Mouse (Mus musculus): ENCODE measurements around the gene Blvrb.

GRCm38 (mm10) chr7:27473156-27473834, 25.5 kb downstream of the Blvrb start, which contains the start of gene Sertad3:
- TF ChIP-seq POLR2A (IDR thresholded peaks at IDR 0.05; ENCODE audit: control insufficient read depth, low read depth, low read length) (peak; percentile 58; the same call in 1 of the 2 replicates), CTCF (IDR thresholded peaks at IDR 0.05; ENCODE audit: control insufficient read depth, insufficient read depth, insufficient replicate concordance, low read depth, low read length) (no peak)
